Mouse (Mus musculus): ENCODE data around the gene Polr1b. TPM values are rescaled to one million over a fixed set of nuclear protein-coding genes. Genes with fewer than 3 reads are reported as not detected.

Gene Polr1b
- polyA plus RNA-seq, 1 experiment from 2014 or later: 9.2 TPM

DNA sequence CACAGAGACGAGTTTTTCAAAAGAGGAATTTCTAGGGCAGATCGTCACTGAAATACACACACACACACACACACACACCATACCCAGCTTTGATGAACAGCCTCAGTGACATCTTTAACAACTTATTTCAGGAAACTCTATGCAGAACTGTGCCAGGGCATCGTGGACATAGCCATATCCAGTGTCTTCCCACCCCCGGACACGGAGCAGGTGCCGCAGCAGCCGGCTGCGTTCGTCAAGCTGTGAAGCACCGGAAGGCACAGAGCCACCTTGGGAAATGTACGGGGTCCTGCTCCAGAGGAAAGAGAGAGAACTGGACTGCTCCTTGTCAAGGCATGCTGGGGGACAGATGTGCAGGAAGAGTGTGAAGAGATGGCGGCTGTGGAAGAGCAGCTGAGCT is 8.0 kb upstream of the Polr1b start:
- DNase-seq (ENCODE audit: low spot score) (no peak), ATAC-seq (ENCODE audit: low read depth) (no peak)
- Histone ChIP-seq H3K36me3 (ENCODE audit: control insufficient read depth, insufficient read depth, low read length) (peaks cover 36% of the 10 kb centered on the region), H3K27me3 (replicated peaks; ENCODE audit: control insufficient read depth, insufficient read depth, low read length) (no peaks in the 10 kb centered on the region), H3K4me1 (ENCODE audit: control insufficient read depth, insufficient read depth, low read length) (no peaks in the 10 kb centered on the region), H3K27ac (replicated peaks; ENCODE audit: low read depth, low read length) (no peak overlapping the region), H3K4me2 (ENCODE audit: low read depth, low read length) (no peak overlapping the region), H3K9me3 (ENCODE audit: control insufficient read depth, low read length) (no peaks in the 10 kb centered on the region), H3K9ac (ENCODE audit: low read depth, low read length) (0 out of 2 replicates have a peak overlapping the region, but pooled peaks have one; percentile 8), H3K4me3 (ENCODE audit: low read depth, low read length) (no peak overlapping the region)
- 92% methylated on average over 12 of the region's 12 CpGs for WGBS

GRCm38 (mm10) chr2:129093926-129094724 is 6.7 kb upstream of the Polr1b start:
- Histone ChIP-seq H3K9ac (ENCODE audit: low read depth, low read length) (no peak overlapping the region), H3K4me1 (ENCODE audit: control insufficient read depth, insufficient read depth, low read length) (no peaks in the 10 kb centered on the region), H3K36me3 (ENCODE audit: control insufficient read depth, insufficient read depth, low read length) (peaks cover 29% of the 10 kb centered on the region), H3K4me3 (ENCODE audit: low read depth, low read length) (no peak overlapping the region), H3K9me3 (ENCODE audit: control insufficient read depth, low read length) (no peaks in the 10 kb centered on the region), H3K27me3 (replicated peaks; ENCODE audit: control insufficient read depth, insufficient read depth, low read length) (no peaks in the 10 kb centered on the region), H3K27ac (replicated peaks; ENCODE audit: low read depth, low read length) (no peak overlapping the region), H3K4me2 (ENCODE audit: low read depth, low read length) (no peak overlapping the region)
- 87% methylated on average over 18 of the region's 18 CpGs for WGBS
- ATAC-seq (ENCODE audit: low read depth) (no peak), DNase-seq (ENCODE audit: low spot score) (no peak)

DNA sequence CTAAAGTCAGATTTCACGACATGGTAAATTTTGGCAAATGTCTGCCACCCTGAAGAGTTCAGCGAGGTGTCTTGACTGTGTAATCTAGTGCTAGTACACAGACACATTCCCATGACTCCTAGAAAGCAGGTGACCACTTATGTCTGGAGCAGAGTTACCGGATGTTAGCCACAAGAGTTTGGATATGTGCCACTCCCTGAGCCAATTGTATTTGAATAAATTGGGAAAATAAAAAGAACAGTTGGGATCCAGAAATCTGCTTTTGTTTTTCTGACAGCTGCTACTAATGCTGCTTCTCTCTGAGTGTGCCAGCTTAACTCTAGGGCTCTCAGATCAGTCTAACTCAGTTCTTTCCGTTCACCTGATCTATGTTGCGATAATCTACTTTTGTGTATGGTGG is 12.1 kb downstream of the Polr1b start:
- DNase-seq (ENCODE audit: low spot score) (no peak), ATAC-seq (ENCODE audit: low read depth) (no peak)
- H3K4me3 ChIP-seq (ENCODE audit: low read depth, low read length): no peak overlapping the region
- H3K4me1 ChIP-seq (ENCODE audit: control insufficient read depth, insufficient read depth, low read length): no peaks in the 10 kb centered on the region
- H3K4me2 ChIP-seq (ENCODE audit: low read depth, low read length): no peak overlapping the region
- H3K27me3 ChIP-seq (replicated peaks; ENCODE audit: control insufficient read depth, insufficient read depth, low read length): no peaks in the 10 kb centered on the region
- H3K36me3 ChIP-seq (ENCODE audit: control insufficient read depth, insufficient read depth, low read length): peaks cover 82% of the 10 kb centered on the region
- no peaks in the 10 kb centered on the region for H3K9me3 ChIP-seq (ENCODE audit: control insufficient read depth, low read length)
- WGBS: 85% methylated on average over 5 of the region's 5 CpGs
- H3K9ac ChIP-seq (ENCODE audit: low read depth, low read length): no peak overlapping the region
- no peak overlapping the region for H3K27ac ChIP-seq (replicated peaks; ENCODE audit: low read depth, low read length)

- no peak overlapping the region for H3K4me3 ChIP-seq (ENCODE audit: low read depth, low read length)
- no peaks in the 10 kb centered on the region for H3K9me3 ChIP-seq (ENCODE audit: control insufficient read depth, low read length)
- ATAC-seq (ENCODE audit: low read depth): no peak
- no peaks in the 10 kb centered on the region for H3K4me1 ChIP-seq (ENCODE audit: control insufficient read depth, insufficient read depth, low read length)
- H3K36me3 ChIP-seq (ENCODE audit: control insufficient read depth, insufficient read depth, low read length): peaks cover 90% of the 10 kb centered on the region
- no peaks in the 10 kb centered on the region for H3K27me3 ChIP-seq (replicated peaks; ENCODE audit: control insufficient read depth, insufficient read depth, low read length)
- H3K9ac ChIP-seq (ENCODE audit: low read depth, low read length): no peak overlapping the region
- no peak overlapping the region for H3K27ac ChIP-seq (replicated peaks; ENCODE audit: low read depth, low read length)
- no peak overlapping the region for H3K4me2 ChIP-seq (ENCODE audit: low read depth, low read length)
- WGBS: 92% methylated on average over 9 of the region's 9 CpGs
- no peak for DNase-seq (ENCODE audit: low spot score)
Measured at GRCm38 (mm10) chr2:129115706-129116367, 15.0 kb downstream of the Polr1b start.

DNA sequence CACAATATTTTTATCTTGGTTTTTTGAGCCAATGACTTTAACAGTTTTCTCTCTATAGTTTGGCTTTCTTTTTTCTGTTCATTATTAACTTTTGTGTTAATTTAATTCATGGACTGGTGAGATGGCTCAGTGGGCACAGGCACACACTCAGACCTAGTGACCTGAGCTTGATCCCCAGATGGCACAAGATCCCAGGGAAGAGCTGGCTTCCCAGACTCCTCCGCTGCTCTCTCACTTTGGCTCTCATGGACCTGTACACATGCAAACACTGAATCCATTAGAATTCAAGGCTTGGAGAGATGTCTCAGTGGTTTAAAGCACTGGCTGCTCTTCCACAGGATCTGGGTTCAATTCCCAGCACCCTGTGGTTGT is 15.6 kb downstream of the Polr1b start:
- Histone ChIP-seq H3K36me3 (ENCODE audit: control insufficient read depth, insufficient read depth, low read length) (peaks cover 94% of the 10 kb centered on the region), H3K9ac (ENCODE audit: low read depth, low read length) (no peak overlapping the region), H3K9me3 (ENCODE audit: control insufficient read depth, low read length) (no peaks in the 10 kb centered on the region), H3K4me1 (ENCODE audit: control insufficient read depth, insufficient read depth, low read length) (no peaks in the 10 kb centered on the region), H3K27ac (replicated peaks; ENCODE audit: low read depth, low read length) (no peak overlapping the region), H3K4me3 (ENCODE audit: low read depth, low read length) (no peak overlapping the region), H3K27me3 (replicated peaks; ENCODE audit: control insufficient read depth, insufficient read depth, low read length) (no peaks in the 10 kb centered on the region), H3K4me2 (ENCODE audit: low read depth, low read length) (no peak overlapping the region)
- 97% methylated on average over 1 of the region's 1 CpGs for WGBS
- ATAC-seq (ENCODE audit: low read depth) (no peak), DNase-seq (ENCODE audit: low spot score) (no peak)

- no peaks in the 10 kb centered on the region for H3K9me3 ChIP-seq (ENCODE audit: control insufficient read depth, low read length)
- no peaks in the 10 kb centered on the region for H3K4me1 ChIP-seq (ENCODE audit: control insufficient read depth, insufficient read depth, low read length)
- no peak overlapping the region for H3K4me3 ChIP-seq (ENCODE audit: low read depth, low read length)
- no peak for DNase-seq (ENCODE audit: low spot score)
- no peaks in the 10 kb centered on the region for H3K27me3 ChIP-seq (replicated peaks; ENCODE audit: control insufficient read depth, insufficient read depth, low read length)
- H3K4me2 ChIP-seq (ENCODE audit: low read depth, low read length): no peak overlapping the region
- no peak for ATAC-seq (ENCODE audit: low read depth)
- H3K36me3 ChIP-seq (ENCODE audit: control insufficient read depth, insufficient read depth, low read length): peaks cover 96% of the 10 kb centered on the region
- 94% methylated on average over 12 of the region's 12 CpGs for WGBS
- H3K9ac ChIP-seq (ENCODE audit: low read depth, low read length): no peak overlapping the region
- no peak overlapping the region for H3K27ac ChIP-seq (replicated peaks; ENCODE audit: low read depth, low read length)
Measured at GRCm38 (mm10) chr2:129118061-129118460, 17.3 kb downstream of the Polr1b start.

DNA sequence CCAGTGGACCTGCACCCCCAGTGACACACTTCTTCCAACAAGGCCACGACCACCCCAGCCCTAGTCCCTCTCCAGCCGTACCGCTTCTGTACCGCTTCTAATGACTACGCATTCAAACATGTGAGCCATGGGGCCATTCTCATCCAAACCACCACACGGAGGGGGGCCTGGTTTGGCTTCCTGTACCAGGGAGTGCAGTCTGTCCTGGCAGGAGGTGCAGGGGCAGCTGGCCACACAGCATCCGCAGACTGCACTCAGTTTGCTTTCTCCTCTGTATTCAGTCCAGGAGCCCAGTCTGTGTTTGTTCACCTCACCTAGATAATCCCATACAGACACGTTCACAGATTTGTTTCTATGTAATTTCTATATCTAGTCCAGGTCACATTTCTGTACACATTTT is 21.2 kb downstream of the Polr1b start:
- DNase-seq (ENCODE audit: low spot score): no peak
- H3K36me3 ChIP-seq (ENCODE audit: control insufficient read depth, insufficient read depth, low read length): peaks cover 92% of the 10 kb centered on the region
- no peak for ATAC-seq (ENCODE audit: low read depth)

DNA sequence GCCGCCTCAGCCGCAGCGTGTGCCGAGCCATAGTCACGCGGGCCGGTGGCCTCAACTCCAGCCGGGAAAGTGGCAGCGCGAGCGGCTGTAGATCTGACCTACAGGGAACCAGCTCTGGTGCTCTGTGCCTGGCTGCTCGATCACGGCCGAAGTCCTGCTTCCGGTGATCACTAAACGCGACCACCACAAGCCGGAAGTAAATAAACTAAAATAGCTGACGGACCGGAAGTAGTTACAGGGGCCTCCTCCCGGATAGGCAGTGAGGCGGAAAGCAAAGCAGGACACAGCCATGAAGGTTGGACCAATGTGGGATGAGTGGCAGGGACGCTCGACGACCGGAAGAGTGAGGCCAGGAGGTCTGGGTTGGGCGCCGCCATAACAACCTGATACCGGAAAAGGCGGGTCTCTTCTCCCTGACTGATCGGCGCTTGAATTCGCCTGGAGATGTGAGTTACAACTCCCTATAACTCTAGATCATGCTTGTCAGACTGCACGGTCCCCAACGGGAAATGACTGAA is 28.7 kb downstream of the Polr1b start, which contains the start of gene Chchd5:
Gene Chchd5, plus strand, starts transcription at position 289 of the 518 bp plus-strand sequence.
- H3K27ac ChIP-seq (replicated peaks; ENCODE audit: low read depth, low read length): peak within 1 kb of the TSS; percentile 94
- 0 out of 2 replicates have a peak, but pooled peaks cover 6% of the 10 kb centered on the region for H3K9me3 ChIP-seq (ENCODE audit: control insufficient read depth, low read length)
- H3K4me3 ChIP-seq (ENCODE audit: low read depth, low read length): peak within 1 kb of the TSS; percentile 75
- peaks cover 59% of the 10 kb centered on the region for H3K36me3 ChIP-seq (ENCODE audit: control insufficient read depth, insufficient read depth, low read length)
- ATAC-seq (ENCODE audit: low read depth) (peak; percentile 100), DNase-seq (ENCODE audit: low spot score) (peak; percentile 99)
- H3K4me1 ChIP-seq (ENCODE audit: control insufficient read depth, insufficient read depth, low read length): peaks cover 8% of the 10 kb centered on the region; the same call in 1 of the 2 replicates
- peak within 1 kb of the TSS; percentile 87 for H3K4me2 ChIP-seq (ENCODE audit: low read depth, low read length)
- H3K27me3 ChIP-seq (replicated peaks; ENCODE audit: control insufficient read depth, insufficient read depth, low read length): no peaks in the 10 kb centered on the region
- H3K9ac ChIP-seq (ENCODE audit: low read depth, low read length): peak within 1 kb of the TSS; percentile 81
- under 1% methylated on average over 34 of the region's 35 CpGs for WGBS

More for the DNA sequence above, 21.2 kb downstream of the Polr1b start:
- WGBS: 95% methylated on average over 8 of the region's 8 CpGs
- no peak overlapping the region for H3K4me3 ChIP-seq (ENCODE audit: low read depth, low read length)
- no peaks in the 10 kb centered on the region for H3K9me3 ChIP-seq (ENCODE audit: control insufficient read depth, low read length)
- no peak overlapping the region for H3K9ac ChIP-seq (ENCODE audit: low read depth, low read length)
- no peak overlapping the region for H3K4me2 ChIP-seq (ENCODE audit: low read depth, low read length)
- H3K4me1 ChIP-seq (ENCODE audit: control insufficient read depth, insufficient read depth, low read length): no peaks in the 10 kb centered on the region
- H3K27ac ChIP-seq (replicated peaks; ENCODE audit: low read depth, low read length): no peak overlapping the region
- H3K27me3 ChIP-seq (replicated peaks; ENCODE audit: control insufficient read depth, insufficient read depth, low read length): no peaks in the 10 kb centered on the region

All from embryonic facial prominence, embryonic 14.5 days (tissue).